Mouse (Mus musculus) frontal cortex, postnatal 36 days (tissue): Measurements from ENCODE around the gene Chst11.
A peak's percentile ranks its signal among the peaks of the same experiment; 100 is the strongest.

Experiments used
- DNase-seq, 2 experiments: peaks; one replicate each; pipeline ENCODE4 v3.0.0; 2022; ENCODE audit warnings: low spot score in 2 of 2

Chst11 gene

GRCm38 (mm10) chr10:83209388-83209787 is 224.1 kb downstream of the Chst11 start:
- no peak for DNase-seq

- DNase-seq = no peak
Observed at GRCm38 (mm10) chr10:83210122-83210521, 224.8 kb downstream of the Chst11 start.

- no peak for DNase-seq
Observed at GRCm38 (mm10) chr10:83210968-83211583, 225.8 kb downstream of the Chst11 start.

GRCm38 (mm10) chr10:83212618-83213017 is 227.3 kb downstream of the Chst11 start:
- peak in 1 of 2 experiments; percentile 25 for DNase-seq

- DNase-seq = no peak
Observed at GRCm38 (mm10) chr10:83215559-83215958, 230.3 kb downstream of the Chst11 start.

GRCm38 (mm10) chr10:83217256-83217655 is 232.0 kb downstream of the Chst11 start:
- no peak for DNase-seq

- DNase-seq = no peak
Observed at GRCm38 (mm10) chr10:83218778-83219177, 233.5 kb downstream of the Chst11 start.

GRCm38 (mm10) chr10:83219729-83220128 is 234.4 kb downstream of the Chst11 start:
- peak; percentile 58 to 61 for DNase-seq

- no peak for DNase-seq
Observed at GRCm38 (mm10) chr10:83220217-83220616, 234.9 kb downstream of the Chst11 start.

- no peak for DNase-seq
Observed at GRCm38 (mm10) chr10:83220847-83221246, 235.5 kb downstream of the Chst11 start.

GRCm38 (mm10) chr10:83224999-83225398 is 239.7 kb downstream of the Chst11 start:
- no peak for DNase-seq

- no peak for DNase-seq
Observed at GRCm38 (mm10) chr10:83228626-83229025, 243.3 kb downstream of the Chst11 start.

- DNase-seq = no peak
Observed at GRCm38 (mm10) chr10:83233967-83234366, 248.7 kb downstream of the Chst11 start.

GRCm38 (mm10) chr10:83234391-83234790 is 249.1 kb downstream of the Chst11 start:
- no peak for DNase-seq

GRCm38 (mm10) chr10:83242106-83242686 is 256.9 kb downstream of the Chst11 start:
- peak; percentile 8 to 24 for DNase-seq

GRCm38 (mm10) chr10:83244131-83244530 is 258.8 kb downstream of the Chst11 start:
- DNase-seq = no peak
